Mouse (Mus musculus): ENCODE results near the gene Cep57. TPM values are rescaled to one million over a fixed set of nuclear protein-coding genes. Genes with fewer than 3 reads are reported as not detected.

Gene Cep57
- total and polyA plus RNA-seq, 3 experiments: 98.7 to 142 (median 119) TPM

- no peak for DNase-seq (ENCODE audit: low read depth, low spot score)
- no peaks in the 10 kb centered on the region for H3K9me3 ChIP-seq (replicated peaks; ENCODE audit: insufficient read depth, low read length)
- H3K4me3 ChIP-seq (ENCODE audit: control insufficient read depth in 1 of 2, insufficient read depth in 1 of 2, low read depth in 2 of 2, low read length in 2 of 2): no peak overlapping the region
- no peak overlapping the region for H3K9ac ChIP-seq (ENCODE audit: control insufficient read depth, low read depth, low read length, poor library complexity, severe bottlenecking)
- H3K27me3 ChIP-seq (ENCODE audit: control insufficient read depth in 1 of 2, insufficient read depth in 2 of 2, low read length in 2 of 2): no peaks in the 10 kb centered on the region
- H3K36me3 ChIP-seq (ENCODE audit: control insufficient read depth in 1 of 2, insufficient read depth in 2 of 2, low read length in 2 of 2): peaks cover 0 to 14% of the 10 kb centered on the region in 2 experiments; a peak in 2 of 4 replicates
- no peaks in the 10 kb centered on the region for H3K4me1 ChIP-seq (ENCODE audit: control insufficient read depth in 1 of 2, insufficient read depth in 2 of 2, low read length in 2 of 2)
- H3K79me2 ChIP-seq (ENCODE audit: control insufficient read depth, insufficient read depth, low read length, poor library complexity): peaks cover 25% of the 10 kb centered on the region
- TF ChIP-seq MYC (IDR thresholded peaks at IDR 0.05; ENCODE audit: low read depth, low read length) (no peak), CHD1 (IDR thresholded peaks at IDR 0.05; ENCODE audit: low read depth, low read length) (no peak), RCOR1 (IDR thresholded peaks at IDR 0.05; ENCODE audit: low read depth, low read length) (no peak), ZC3H11A (IDR thresholded peaks at IDR 0.05; ENCODE audit: low read depth, low read length) (no peak), KAT2A (conservative IDR thresholded peaks at IDR 0.05; ENCODE audit: low read depth, low read length) (no peak), NELFE (IDR thresholded peaks at IDR 0.05; ENCODE audit: low read depth, low read length) (no peak), ZNF384 (IDR thresholded peaks at IDR 0.05; ENCODE audit: low read depth, low read length) (no peak), MYB (IDR thresholded peaks at IDR 0.05; ENCODE audit: low read depth, low read length) (no peak), POLR2AphosphoS5 (IDR thresholded peaks at IDR 0.05; ENCODE audit: borderline replicate concordance, low read depth, low read length) (no peak), ETS1 (IDR thresholded peaks at IDR 0.05; ENCODE audit: low read depth, low read length) (no peak), USF1 (IDR thresholded peaks at IDR 0.05; ENCODE audit: low read depth, low read length) (no peak), RAD21 (IDR thresholded peaks at IDR 0.05; ENCODE audit: low read depth, low read length) (no peak), EP300 (IDR thresholded peaks at IDR 0.05; ENCODE audit: low read depth in 1 of 2, low read length in 2 of 2) (no peak), TAL1 (IDR thresholded peaks at IDR 0.05; ENCODE audit: low read length) (no peak), CTCF (IDR thresholded peaks at IDR 0.05 in 2 of 3, conservative IDR thresholded peaks at IDR 0.05 in 1 of 3; ENCODE audit: control insufficient read depth in 1 of 3, insufficient read depth in 1 of 3, low read depth in 2 of 3, low read length in 3 of 3, poor library complexity in 1 of 3, severe bottlenecking in 1 of 3) (no peak), MXI1 (IDR thresholded peaks at IDR 0.05; ENCODE audit: low read depth, low read length) (no peak)
- no peak overlapping the region for H3K27ac ChIP-seq (ENCODE audit: control insufficient read depth, low read depth, low read length)
These were observed 60.3 kb downstream of the Cep57 start for GRCm38 (mm10) chr9:13766570-13766969.

- TF ChIP-seq CTCF (IDR thresholded peaks at IDR 0.05 in 2 of 3, conservative IDR thresholded peaks at IDR 0.05 in 1 of 3; ENCODE audit: control insufficient read depth in 1 of 3, insufficient read depth in 1 of 3, low read depth in 2 of 3, low read length in 3 of 3, poor library complexity in 1 of 3, severe bottlenecking in 1 of 3): no peak
- no peak for TF ChIP-seq JUND (IDR thresholded peaks at IDR 0.05; ENCODE audit: low read depth, low read length)
- no peak for TF ChIP-seq NRF1 (IDR thresholded peaks at IDR 0.05; ENCODE audit: insufficient read depth, low read depth, low read length, poor library complexity, severe bottlenecking)
- no peak for TF ChIP-seq MAZ (IDR thresholded peaks at IDR 0.05; ENCODE audit: low read depth, low read length)
- no peak for TF ChIP-seq EP300 (IDR thresholded peaks at IDR 0.05; ENCODE audit: low read depth in 1 of 2, low read length in 2 of 2)
- no peak for TF ChIP-seq NELFE (IDR thresholded peaks at IDR 0.05; ENCODE audit: low read depth, low read length)
- TF ChIP-seq RAD21 (IDR thresholded peaks at IDR 0.05; ENCODE audit: low read depth, low read length): no peak
- TF ChIP-seq KAT2A (conservative IDR thresholded peaks at IDR 0.05; ENCODE audit: low read depth, low read length): no peak
- TF ChIP-seq MXI1 (IDR thresholded peaks at IDR 0.05; ENCODE audit: low read depth, low read length): no peak
- TF ChIP-seq MYB (IDR thresholded peaks at IDR 0.05; ENCODE audit: low read depth, low read length): no peak
- TF ChIP-seq E2F4 (IDR thresholded peaks at IDR 0.05; ENCODE audit: borderline replicate concordance, low read depth, low read length): no peak
- no peak for TF ChIP-seq ZMIZ1 (IDR thresholded peaks at IDR 0.05; ENCODE audit: low read depth, low read length)
- no peak for TF ChIP-seq TBP (IDR thresholded peaks at IDR 0.05; ENCODE audit: low read depth, low read length)
- no peak for TF ChIP-seq MAFK (IDR thresholded peaks at IDR 0.05; ENCODE audit: borderline replicate concordance, low read depth, low read length)
- no peak for TF ChIP-seq ZC3H11A (IDR thresholded peaks at IDR 0.05; ENCODE audit: low read depth, low read length)
- TF ChIP-seq ZKSCAN1 (IDR thresholded peaks at IDR 0.05; ENCODE audit: low read depth, low read length): no peak
- TF ChIP-seq SIN3A (IDR thresholded peaks at IDR 0.05; ENCODE audit: low read length): no peak
- no peak for TF ChIP-seq POLR2AphosphoS5 (IDR thresholded peaks at IDR 0.05; ENCODE audit: borderline replicate concordance, low read depth, low read length)
- peaks cover 20% of the 10 kb centered on the region for H3K79me2 ChIP-seq (ENCODE audit: control insufficient read depth, insufficient read depth, low read length, poor library complexity)
- no peak overlapping the region for H3K4me3 ChIP-seq (ENCODE audit: control insufficient read depth in 1 of 2, insufficient read depth in 1 of 2, low read depth in 2 of 2, low read length in 2 of 2)
- no peak overlapping the region for H3K9ac ChIP-seq (ENCODE audit: control insufficient read depth, low read depth, low read length, poor library complexity, severe bottlenecking)
- no peaks in the 10 kb centered on the region for H3K4me1 ChIP-seq (ENCODE audit: control insufficient read depth in 1 of 2, insufficient read depth in 2 of 2, low read length in 2 of 2)
- H3K27ac ChIP-seq (ENCODE audit: control insufficient read depth, low read depth, low read length): no peak overlapping the region
- H3K27me3 ChIP-seq (ENCODE audit: control insufficient read depth in 1 of 2, insufficient read depth in 2 of 2, low read length in 2 of 2): no peaks in the 10 kb centered on the region
- H3K36me3 ChIP-seq (ENCODE audit: control insufficient read depth in 1 of 2, insufficient read depth in 2 of 2, low read length in 2 of 2): peaks cover 3 to 17% of the 10 kb centered on the region in 2 experiments; a peak in 2 of 4 replicates
- no peaks in the 10 kb centered on the region for H3K9me3 ChIP-seq (replicated peaks; ENCODE audit: insufficient read depth, low read length)
- no peak for DNase-seq (ENCODE audit: low read depth, low spot score)
These were observed 61.3 kb downstream of the Cep57 start for GRCm38 (mm10) chr9:13765624-13766023.
